Mouse (Mus musculus) ovary, adult 18-20 months (tissue): ENCODE measurements around the gene Exoc8.

ENCODE experiments used
- DNase-seq: peaks from one replicate; pipeline ENCODE4 v3.0.0; 2022; ENCODE audit warnings: low spot score, mixed read lengths

The Exoc8 gene

GRCm38 (mm10) chr8:124845573-124845972 is 51.9 kb downstream of the Exoc8 start:
- no peak for DNase-seq

DNA sequence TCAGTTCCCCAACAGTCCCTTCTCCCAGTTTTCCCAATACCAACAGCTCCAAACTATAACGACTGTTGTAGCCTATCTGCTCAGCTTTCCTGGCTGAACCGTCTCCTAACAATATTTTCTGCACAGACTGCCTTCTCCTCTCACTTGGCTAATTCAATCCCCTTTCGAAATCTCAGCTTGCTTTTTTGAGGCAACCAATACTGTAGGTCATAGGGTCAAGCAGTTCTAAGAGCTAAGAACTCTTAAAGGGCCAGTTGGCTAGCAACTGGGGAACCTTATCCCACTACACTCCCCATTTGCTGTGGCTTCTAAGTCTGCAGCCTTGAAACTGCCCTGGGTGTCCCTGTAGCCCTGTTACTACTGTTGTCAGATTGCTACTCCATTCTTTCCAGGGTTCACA is 52.4 kb downstream of the Exoc8 start:
- no peak for DNase-seq
